Mouse (Mus musculus) small intestine, adult 2 months (tissue): ENCODE results near the gene Cep95.
"Not testable (repeated sequence)": the region's sequence is repeated elsewhere in the genome, so short reads cannot be mapped to it uniquely, and the experiment has no call there.

Experiments
- CTCF ChIP-seq: fragments of 200-500 bp; IDR thresholded peaks from 2 replicates; pipeline ENCODE4 v1.5.1; 2012; ENCODE audit warnings: low read depth, mild to moderate bottlenecking, control low read depth, inconsistent platforms, low read length, moderate library complexity, mixed read lengths; ENCODE audit not compliant: insufficient replicate concordance, insufficient read length; ENCODE audit errors: extremely low read depth
- POLR2A ChIP-seq: fragments of 200-500 bp; IDR thresholded peaks from 2 replicates; pipeline ENCODE4 v1.6.1; 2012; ENCODE audit warnings: low read depth, mild to moderate bottlenecking, control low read depth, inconsistent platforms, low read length, moderate library complexity

- TF ChIP-seq CTCF, POLR2A: not testable (repeated sequence)
These were observed 48.3 kb upstream of the Cep95 start for GRCm38 (mm10) chr11:106740724-106741123.
